Mouse (Mus musculus): ENCODE data around the gene Gpx5. TPM values are rescaled to one million over a fixed set of nuclear protein-coding genes. Genes with fewer than 3 reads are reported as not detected.

Gene Gpx5
- polyA plus RNA-seq, 1 experiment from 2014 or later = not detected

DNA sequence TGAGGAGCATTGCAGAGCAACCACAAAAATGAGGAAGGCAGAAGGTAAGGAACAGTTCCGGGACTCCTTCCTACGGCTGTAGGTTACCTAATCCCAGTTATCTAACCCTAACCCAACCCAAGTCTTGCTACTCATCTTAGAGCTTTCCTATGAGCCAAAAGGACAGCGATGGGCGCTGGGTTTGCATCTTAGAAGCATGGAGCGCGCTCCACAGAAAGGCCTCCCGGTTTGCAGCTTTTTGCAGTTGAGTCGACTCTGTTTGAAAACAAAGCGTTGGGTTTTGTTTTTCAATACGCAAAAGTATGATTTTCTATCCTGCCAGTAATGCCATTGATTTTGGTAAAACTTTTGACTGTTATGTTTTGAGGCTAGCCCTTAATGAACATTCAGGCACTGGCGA, 28.6 kb downstream of the Gpx5 start:
- H3K4me2 ChIP-seq = peak overlapping the region; percentile 56
- 0 out of 2 replicates have a peak overlapping the region, but pooled peaks have one; percentile 14 for H3K9ac ChIP-seq
- H3K27me3 ChIP-seq = peaks cover 21% of the 10 kb centered on the region; the same call in 1 of the 2 replicates
- H3K4me1 ChIP-seq (replicated peaks) = peaks cover 10% of the 10 kb centered on the region; the same call in 1 of the 2 replicates
- H3K9me3 ChIP-seq = no peaks in the 10 kb centered on the region
- ATAC-seq (ENCODE audit: low FRiP score, low read depth) = no peak
- peak overlapping the region; percentile 42 for H3K4me3 ChIP-seq
- no peaks in the 10 kb centered on the region for H3K36me3 ChIP-seq
- H3K27ac ChIP-seq (replicated peaks) = no peak overlapping the region
- WGBS = 2% methylated on average over 11 of the region's 11 CpGs

DNA sequence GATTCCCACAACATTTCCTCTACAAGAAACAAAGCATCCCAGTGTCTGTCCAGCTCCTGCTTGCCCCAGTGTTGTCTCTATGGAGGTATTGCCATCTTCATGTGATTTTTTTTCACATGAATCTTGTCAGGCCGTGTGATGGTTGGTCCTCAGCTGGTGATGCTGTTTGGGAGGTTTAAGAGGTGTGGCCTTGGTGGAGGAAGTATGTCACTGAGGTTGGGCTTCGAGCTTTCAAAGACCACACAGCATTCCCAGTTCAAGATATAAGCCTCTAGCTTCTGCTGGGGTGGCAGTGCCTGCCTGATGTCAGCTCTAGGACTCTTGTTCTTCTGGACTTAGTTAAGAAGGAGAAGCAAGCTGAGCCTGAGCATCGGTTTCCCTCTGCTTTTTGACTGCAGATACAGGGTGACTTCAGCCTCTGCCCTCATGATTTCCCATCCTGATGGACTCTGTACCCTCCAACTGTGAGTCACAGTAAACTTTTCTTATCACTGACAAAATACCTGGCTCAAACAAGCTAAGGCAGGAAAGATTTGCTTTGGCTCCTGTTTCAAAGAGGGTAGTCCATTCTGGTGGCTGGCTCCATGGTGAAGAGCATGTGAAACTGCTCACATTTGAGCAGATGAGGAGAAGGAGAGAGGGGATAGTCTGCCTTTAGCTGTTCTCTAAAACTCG, 29.6 kb downstream of the Gpx5 start:
- WGBS = 68% methylated on average over 4 of the region's 4 CpGs
- Histone ChIP-seq H3K4me1 (replicated peaks) (peaks cover 16% of the 10 kb centered on the region), H3K27me3 (peaks cover 21% of the 10 kb centered on the region; the same call in 1 of the 2 replicates), H3K27ac (replicated peaks) (no peak overlapping the region), H3K9ac (no peak overlapping the region), H3K4me2 (no peak overlapping the region; the same call in 1 of the 2 replicates), H3K9me3 (no peaks in the 10 kb centered on the region), H3K36me3 (no peaks in the 10 kb centered on the region), H3K4me3 (no peak overlapping the region)
- no peak for ATAC-seq (ENCODE audit: low FRiP score, low read depth)

DNA sequence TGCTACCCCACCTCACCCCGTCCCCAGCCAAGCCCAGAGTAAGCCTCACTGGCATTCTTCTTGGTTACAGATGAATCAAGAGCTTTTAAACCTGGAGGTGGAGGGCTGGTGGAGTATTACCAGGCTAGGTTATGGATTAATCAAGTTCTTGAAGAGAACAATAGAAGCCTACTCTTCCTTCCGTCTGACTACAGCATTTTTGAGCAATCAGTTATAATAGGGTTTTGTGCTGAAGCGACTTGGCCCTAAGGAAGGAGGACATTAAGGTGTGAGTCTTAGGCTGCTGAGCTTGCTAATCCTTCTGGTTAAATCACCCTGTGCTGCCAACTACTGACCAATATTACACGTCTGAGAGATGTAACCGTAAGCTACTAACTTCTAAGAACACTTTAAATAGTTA, 32.2 kb downstream of the Gpx5 start:
- peak overlapping the region; percentile 50 for H3K4me3 ChIP-seq
- H3K4me2 ChIP-seq = peak overlapping the region; percentile 75
- no peak overlapping the region for H3K9ac ChIP-seq
- no peak for ATAC-seq (ENCODE audit: low FRiP score, low read depth)
- H3K9me3 ChIP-seq = no peaks in the 10 kb centered on the region
- no peak overlapping the region for H3K27ac ChIP-seq (replicated peaks)
- no peaks in the 10 kb centered on the region for H3K36me3 ChIP-seq
- 16% methylated on average over 5 of the region's 5 CpGs for WGBS
- H3K4me1 ChIP-seq (replicated peaks) = peaks cover 16% of the 10 kb centered on the region
- peaks cover 20% of the 10 kb centered on the region; the same call in 1 of the 2 replicates for H3K27me3 ChIP-seq

DNA sequence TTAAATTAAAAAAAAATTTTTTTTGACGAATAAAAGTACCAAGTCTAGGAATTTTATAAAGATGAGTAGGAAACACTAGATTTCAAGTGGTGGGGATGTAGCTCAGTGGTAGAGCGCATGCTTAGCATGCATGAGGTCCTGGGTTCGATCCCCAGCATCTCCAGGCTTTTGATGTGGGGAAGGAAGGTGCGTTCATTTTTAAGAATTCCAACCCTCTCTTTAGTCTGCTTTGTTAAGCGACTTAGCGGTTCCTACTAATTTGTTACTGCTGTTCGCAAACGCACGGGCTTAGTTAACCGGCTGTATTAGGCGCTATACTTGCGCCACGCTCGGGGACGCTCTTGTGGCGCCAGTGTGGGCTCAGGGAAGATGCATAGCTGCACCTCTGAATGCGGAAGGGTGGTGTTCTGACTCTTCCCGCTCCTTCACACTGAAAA, 32.8 kb downstream of the Gpx5 start:
- H3K4me1 ChIP-seq (replicated peaks) = peaks cover 16% of the 10 kb centered on the region
- H3K27ac ChIP-seq (replicated peaks) = peak overlapping the region; percentile 61
- H3K36me3 ChIP-seq = no peaks in the 10 kb centered on the region
- H3K27me3 ChIP-seq = peaks cover 20% of the 10 kb centered on the region; the same call in 1 of the 2 replicates
- peak overlapping the region; percentile 50 for H3K4me3 ChIP-seq
- WGBS = under 1% methylated on average over 18 of the region's 18 CpGs
- ATAC-seq (ENCODE audit: low FRiP score, low read depth) = peak; percentile 95
- H3K9me3 ChIP-seq = no peaks in the 10 kb centered on the region
- H3K4me2 ChIP-seq = peak overlapping the region; percentile 75
- peak overlapping the region; percentile 46 for H3K9ac ChIP-seq

DNA sequence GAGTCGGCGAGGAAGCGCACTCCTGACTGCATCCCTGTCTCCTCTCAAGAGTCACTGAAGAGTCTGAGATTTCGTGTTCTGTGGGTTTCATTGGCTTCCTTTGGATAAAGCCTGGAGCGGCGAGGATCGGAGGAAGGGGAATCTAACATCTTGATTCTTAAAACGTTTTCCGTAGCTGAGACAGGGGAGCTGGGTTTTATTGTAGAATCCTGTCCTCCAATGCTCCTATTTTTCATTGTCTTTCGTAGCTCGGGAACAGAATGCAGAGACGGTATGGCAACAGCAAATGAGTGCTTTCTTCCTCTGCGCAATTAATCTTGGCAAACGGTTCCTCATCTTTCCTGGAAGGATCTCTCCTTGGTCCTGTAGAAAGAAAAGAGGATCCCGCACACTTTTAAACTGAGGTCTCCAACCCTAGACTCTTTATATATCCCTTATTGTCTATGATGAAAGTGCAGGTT, 33.3 kb downstream of the Gpx5 start:
- WGBS = under 1% methylated on average over 15 of the region's 15 CpGs
- peak; percentile 68; the same call in 1 of the 2 replicates for ATAC-seq (ENCODE audit: low FRiP score, low read depth)
- Histone ChIP-seq H3K9me3 (no peaks in the 10 kb centered on the region), H3K36me3 (no peaks in the 10 kb centered on the region), H3K4me2 (peak overlapping the region; percentile 75), H3K4me3 (peak overlapping the region; percentile 50), H3K27ac (replicated peaks) (peak overlapping the region; percentile 53), H3K27me3 (peaks cover 20% of the 10 kb centered on the region; the same call in 1 of the 2 replicates), H3K9ac (peak overlapping the region; percentile 46), H3K4me1 (replicated peaks) (peaks cover 16% of the 10 kb centered on the region)

DNA sequence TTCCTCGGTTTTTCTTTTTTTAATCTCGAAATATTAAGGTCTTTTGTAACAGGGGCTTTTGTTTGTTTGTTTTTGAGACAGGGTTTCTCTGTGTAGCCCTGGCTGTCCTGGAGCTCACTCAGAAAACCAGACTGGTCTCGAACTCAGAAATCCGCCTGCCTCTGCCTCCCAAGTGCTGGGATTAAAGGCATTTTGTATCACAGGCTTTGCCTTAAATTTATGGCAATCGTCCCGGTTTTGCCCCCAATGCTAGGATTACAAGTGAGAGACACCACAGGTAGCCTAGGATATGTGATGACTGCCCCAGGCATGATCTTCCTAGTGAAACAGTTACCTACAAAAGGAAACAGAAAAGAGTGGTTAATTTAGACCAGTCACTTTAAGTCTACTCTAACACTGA, 34.0 kb downstream of the Gpx5 start:
- H3K27ac ChIP-seq (replicated peaks) = peak overlapping the region; percentile 53; the same call in 1 of the 2 replicates
- ATAC-seq (ENCODE audit: low FRiP score, low read depth) = no peak
- H3K4me2 ChIP-seq = peak overlapping the region; percentile 75
- H3K9ac ChIP-seq = peak overlapping the region; percentile 46
- no peaks in the 10 kb centered on the region for H3K9me3 ChIP-seq
- peak overlapping the region; percentile 50 for H3K4me3 ChIP-seq
- no peaks in the 10 kb centered on the region for H3K36me3 ChIP-seq
- peaks cover 20% of the 10 kb centered on the region; the same call in 1 of the 2 replicates for H3K27me3 ChIP-seq
- peaks cover 16% of the 10 kb centered on the region for H3K4me1 ChIP-seq (replicated peaks)
- 16% methylated on average over 6 of the region's 6 CpGs for WGBS

DNA sequence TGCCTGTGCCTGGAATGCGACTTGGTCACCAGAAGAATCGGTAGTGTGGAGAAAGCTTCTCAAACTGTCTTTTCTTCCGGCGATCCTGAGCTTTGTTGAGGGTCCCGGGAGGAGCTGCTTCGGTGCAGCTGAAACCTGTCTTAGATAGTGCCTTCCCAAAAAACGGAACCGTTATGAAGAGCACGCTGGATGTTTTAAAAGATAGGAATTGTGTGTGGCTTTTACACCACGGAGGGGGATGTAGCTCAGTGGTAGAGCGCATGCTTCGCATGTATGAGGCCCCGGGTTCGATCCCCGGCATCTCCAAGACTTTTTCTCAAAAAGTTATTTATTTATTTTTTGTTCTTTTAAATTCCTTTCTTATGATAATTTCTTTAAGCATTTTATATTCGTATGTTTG, 38.5 kb downstream of the Gpx5 start:
- Histone ChIP-seq H3K9me3 (no peaks in the 10 kb centered on the region), H3K4me1 (replicated peaks) (peaks cover 15% of the 10 kb centered on the region), H3K36me3 (no peaks in the 10 kb centered on the region), H3K27ac (replicated peaks) (peak overlapping the region; percentile 49), H3K4me3 (peak overlapping the region; percentile 55), H3K4me2 (peak overlapping the region; percentile 57), H3K9ac (peak overlapping the region; percentile 49), H3K27me3 (peaks cover 10% of the 10 kb centered on the region)
- WGBS = under 1% methylated on average over 16 of the region's 16 CpGs
- ATAC-seq (ENCODE audit: low FRiP score, low read depth) = peak; percentile 93

DNA sequence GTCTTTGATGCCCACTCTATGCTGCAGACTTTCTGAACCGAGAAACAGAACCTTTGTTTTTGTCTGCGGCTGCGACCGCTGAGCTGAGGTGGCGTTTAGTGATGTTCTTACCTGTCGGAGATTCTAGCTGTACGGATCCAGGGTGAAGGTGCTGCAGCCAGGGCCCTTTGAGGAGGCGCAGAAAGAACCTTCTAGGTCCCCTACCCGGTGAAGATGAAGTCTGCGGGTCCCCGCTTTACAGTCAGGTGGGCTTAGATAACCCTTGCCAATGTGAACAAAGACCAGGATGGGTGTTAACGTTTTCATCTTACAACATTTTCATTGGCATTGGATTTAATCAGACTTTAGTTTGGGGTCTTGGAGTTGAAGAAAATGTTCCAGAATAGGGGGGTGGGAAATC, 39.0 kb downstream of the Gpx5 start:
- no peaks in the 10 kb centered on the region for H3K36me3 ChIP-seq
- peaks cover 10% of the 10 kb centered on the region for H3K27me3 ChIP-seq
- H3K4me1 ChIP-seq (replicated peaks) = peaks cover 10% of the 10 kb centered on the region
- peak overlapping the region; percentile 55 for H3K4me3 ChIP-seq
- 2% methylated on average over 12 of the region's 12 CpGs for WGBS
- H3K9me3 ChIP-seq = no peaks in the 10 kb centered on the region
- H3K4me2 ChIP-seq = peak overlapping the region; percentile 57
- peak overlapping the region; percentile 49 for H3K9ac ChIP-seq
- peak; percentile 81 for ATAC-seq (ENCODE audit: low FRiP score, low read depth)
- peak overlapping the region; percentile 49 for H3K27ac ChIP-seq (replicated peaks)

DNA sequence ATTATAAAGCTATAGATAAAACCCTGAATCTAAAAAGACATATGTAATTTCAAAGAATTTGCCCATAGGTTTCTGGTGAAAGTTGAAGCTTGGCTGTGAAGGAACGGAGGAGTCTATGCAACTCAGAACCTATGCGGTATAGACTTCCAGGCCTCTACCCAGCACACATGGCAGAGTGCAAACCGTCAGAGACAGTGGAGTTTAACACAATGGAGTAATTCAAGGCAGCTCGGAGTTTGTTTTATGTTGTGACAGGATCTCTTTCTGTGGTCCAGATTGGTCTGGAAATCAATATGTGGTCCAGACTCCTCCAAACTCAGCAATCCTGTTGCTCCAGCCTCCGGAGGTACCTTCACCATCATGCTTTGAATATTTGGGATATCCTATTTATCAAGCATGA, 39.5 kb downstream of the Gpx5 start:
- H3K4me2 ChIP-seq = peak overlapping the region; percentile 57
- peak overlapping the region; percentile 55 for H3K4me3 ChIP-seq
- 0 out of 2 replicates have a peak, but pooled peaks cover 7% of the 10 kb centered on the region for H3K4me1 ChIP-seq (replicated peaks)
- H3K27me3 ChIP-seq = peaks cover 10% of the 10 kb centered on the region
- WGBS = 15% methylated on average over 5 of the region's 5 CpGs
- H3K9ac ChIP-seq = peak overlapping the region; percentile 49; the same call in 1 of the 2 replicates
- no peaks in the 10 kb centered on the region for H3K36me3 ChIP-seq
- no peaks in the 10 kb centered on the region for H3K9me3 ChIP-seq
- ATAC-seq (ENCODE audit: low FRiP score, low read depth) = no peak
- no peak overlapping the region for H3K27ac ChIP-seq (replicated peaks)

DNA sequence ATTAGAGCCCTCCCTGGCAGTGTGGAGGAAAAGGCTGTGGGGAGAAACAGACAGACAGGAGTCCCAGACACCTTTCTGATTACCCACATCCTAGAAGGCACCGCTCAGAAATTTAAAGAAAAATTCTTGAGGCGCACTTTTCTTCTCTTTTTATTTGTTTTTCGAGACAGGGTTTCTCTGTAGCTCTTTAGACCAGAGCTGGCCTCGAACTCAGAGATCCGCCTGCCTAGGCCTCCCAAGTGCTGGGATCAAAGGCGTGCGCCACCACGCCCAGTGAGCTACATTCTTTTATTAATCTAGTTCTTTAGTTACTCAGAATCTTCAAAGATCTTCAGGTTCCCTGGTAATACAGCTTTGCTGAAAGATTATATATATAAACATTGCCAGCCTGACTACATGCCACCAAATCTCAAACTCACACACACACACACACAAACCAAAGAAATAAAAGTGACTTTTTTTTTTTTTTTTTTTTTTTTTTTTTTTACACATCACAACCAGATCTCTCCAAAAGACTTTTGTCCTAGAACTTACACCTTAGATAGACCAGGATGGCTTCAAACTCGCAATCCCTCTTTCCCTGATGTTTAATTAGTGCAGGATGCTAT, 42.4 kb downstream of the Gpx5 start:
- Histone ChIP-seq H3K27me3 (peaks cover 5% of the 10 kb centered on the region; the same call in 1 of the 2 replicates), H3K4me3 (no peak overlapping the region), H3K36me3 (no peaks in the 10 kb centered on the region), H3K9me3 (no peaks in the 10 kb centered on the region), H3K9ac (no peak overlapping the region), H3K27ac (replicated peaks) (no peak overlapping the region), H3K4me1 (replicated peaks) (0 out of 2 replicates have a peak, but pooled peaks cover 7% of the 10 kb centered on the region), H3K4me2 (no peak overlapping the region)
- no peak for ATAC-seq (ENCODE audit: low FRiP score, low read depth)
- WGBS = 47% methylated on average over 9 of the region's 9 CpGs

DNA sequence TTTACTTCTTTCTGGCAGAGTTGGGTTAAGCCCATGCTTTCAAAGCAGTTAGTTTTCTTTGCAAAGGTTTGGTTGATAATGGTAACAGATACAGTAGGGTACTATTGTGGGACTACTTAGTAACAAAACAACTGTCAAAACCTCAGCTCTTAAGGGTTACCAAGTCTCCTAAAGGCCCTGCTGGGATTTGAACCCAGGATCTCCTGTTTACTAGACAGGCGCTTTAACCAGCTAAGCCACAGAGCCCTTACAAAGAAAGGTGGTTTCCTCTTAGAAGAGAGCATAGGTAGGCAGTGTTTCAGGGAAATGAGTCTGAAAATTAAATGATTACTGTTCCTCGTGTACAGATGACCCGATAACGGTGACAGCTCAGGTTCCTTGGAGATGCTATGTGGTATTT, 43.5 kb downstream of the Gpx5 start:
- no peak for ATAC-seq (ENCODE audit: low FRiP score, low read depth)
- Histone ChIP-seq H3K27me3 (peaks cover 13% of the 10 kb centered on the region; the same call in 1 of the 2 replicates), H3K4me1 (replicated peaks) (0 out of 2 replicates have a peak, but pooled peaks cover 7% of the 10 kb centered on the region), H3K9ac (no peak overlapping the region), H3K27ac (replicated peaks) (no peak overlapping the region), H3K9me3 (no peaks in the 10 kb centered on the region), H3K4me2 (no peak overlapping the region), H3K4me3 (no peak overlapping the region), H3K36me3 (no peaks in the 10 kb centered on the region)
- WGBS = 18% methylated on average over 4 of the region's 4 CpGs

DNA sequence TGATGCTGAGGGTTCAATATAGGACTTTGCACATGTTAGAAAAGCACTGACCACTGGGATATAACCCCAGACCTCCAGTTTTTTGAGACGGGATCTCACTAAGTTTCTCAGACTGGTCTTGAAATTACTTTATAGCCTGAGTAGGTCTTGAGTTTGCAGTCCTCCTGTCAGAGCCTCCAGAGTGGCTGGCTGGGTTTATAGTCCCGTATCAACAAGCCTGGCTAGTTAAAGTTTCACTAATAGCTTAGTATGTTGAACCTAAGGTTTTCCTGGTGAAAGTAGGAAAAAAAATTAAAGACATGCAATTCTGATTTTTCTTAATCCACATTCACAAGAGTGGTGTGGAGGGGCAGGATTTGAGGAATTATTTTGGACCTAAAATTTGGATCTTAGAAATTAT, 46.3 kb downstream of the Gpx5 start:
- Histone ChIP-seq H3K9ac (no peak overlapping the region), H3K4me3 (no peak overlapping the region), H3K4me2 (no peak overlapping the region), H3K4me1 (replicated peaks) (0 out of 2 replicates have a peak, but pooled peaks cover 4% of the 10 kb centered on the region), H3K36me3 (no peaks in the 10 kb centered on the region), H3K27ac (replicated peaks) (no peak overlapping the region), H3K9me3 (no peaks in the 10 kb centered on the region), H3K27me3 (peaks cover 33% of the 10 kb centered on the region; the same call in 1 of the 2 replicates)
- WGBS = 84% methylated on average over 2 of the region's 2 CpGs
- no peak for ATAC-seq (ENCODE audit: low FRiP score, low read depth)
